Mouse (Mus musculus): ENCODE data around the gene Scn2b. TPM values are rescaled to one million over a fixed set of nuclear protein-coding genes. Genes with fewer than 3 reads are reported as not detected.

The Scn2b gene
- under 1 TPM in 2 of 26 experiments, not detected in 24; 0.15 to 0.28 TPM for total RNA-seq (2018; cell fraction: chromatin; rRNA removed)
- under 1 TPM in 15 of 26 experiments, not detected in 11; 0.03 to 0.13 (median 0.05) TPM for total RNA-seq (2018; cell fraction: cytosol; rRNA removed)
- total RNA-seq (2018; cell fraction: nucleus; rRNA removed) = under 1 TPM in 4 of 26 experiments, not detected in 22; 0.14 to 0.24 (median 0.15) TPM
- 0.06 to 0.18 TPM in 2 of 3 replicates, not detected in the other for polyA plus RNA-seq (2018)

DNA sequence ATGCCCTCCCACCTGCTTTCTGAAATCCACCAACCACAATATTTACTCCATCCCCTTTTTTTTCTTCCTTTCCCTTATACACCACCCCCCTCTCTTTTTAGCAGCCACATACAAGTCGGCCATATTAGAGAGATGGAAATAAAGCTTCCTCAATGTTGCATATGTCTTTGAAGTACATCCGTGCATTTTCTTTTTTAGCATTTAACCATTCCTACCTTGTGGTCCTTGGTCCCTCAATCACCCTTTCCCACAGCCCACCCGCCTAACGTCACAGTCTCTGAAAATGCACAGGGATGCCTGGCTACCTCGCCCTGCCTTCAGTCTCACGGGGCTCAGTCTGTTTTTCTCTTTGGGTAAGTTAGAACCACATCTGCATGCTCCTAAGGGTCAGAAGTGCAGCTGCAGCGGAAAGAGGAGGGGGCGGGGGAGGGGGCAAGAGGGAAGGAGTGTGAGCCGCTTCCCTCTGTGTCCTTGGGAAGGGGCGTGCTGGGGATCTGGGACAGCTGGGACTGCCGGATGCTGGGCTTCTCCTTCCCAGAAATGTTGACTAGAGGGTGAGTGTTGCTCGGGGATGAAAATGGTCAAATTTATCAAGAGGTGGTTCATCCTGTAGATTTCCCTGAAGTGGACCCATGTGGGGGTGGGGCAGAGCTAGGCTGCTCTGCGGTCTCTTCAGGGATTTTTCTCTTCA, at the start of gene Scn2b:
Scn2b (plus strand) TSS at position 42 of the 691 bp plus-strand sequence.
- H3K4me3 ChIP-seq (ENCODE audit: inconsistent target) = no peak within 1 kb of the TSS
- 26% methylated on average over 13 of the region's 13 CpGs for WGBS (ENCODE audit: missing documents)
- no peaks in the 10 kb centered on the region for H3K36me3 ChIP-seq (ENCODE audit: inconsistent target)
- H3K79me2 ChIP-seq (ENCODE audit: inconsistent target) = no peaks in the 10 kb centered on the region
- H3K27ac ChIP-seq = no peak within 1 kb of the TSS

DNA sequence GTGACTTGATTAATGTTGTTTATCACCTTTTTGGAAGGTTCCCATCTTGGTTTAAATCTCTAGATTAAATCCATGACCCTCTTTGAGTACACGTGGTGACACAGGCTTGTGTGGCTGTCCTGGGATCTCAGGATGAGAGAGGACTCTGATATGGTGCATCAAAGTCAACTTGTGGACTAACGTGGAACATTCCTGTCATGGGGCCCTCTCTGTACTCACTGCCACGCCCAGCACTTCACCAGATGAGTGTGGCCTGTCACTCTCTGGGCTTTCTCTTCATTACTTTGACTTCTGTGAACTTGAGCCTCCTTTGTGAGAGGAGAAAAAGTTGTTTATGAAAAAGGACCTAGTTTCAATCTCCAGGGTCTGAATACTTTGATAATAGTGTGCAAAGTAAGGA, 45.8 kb upstream of the Scn2b start:
- Histone ChIP-seq H3K4me3 (ENCODE audit: inconsistent target) (no peak overlapping the region), H3K36me3 (ENCODE audit: inconsistent target) (no peaks in the 10 kb centered on the region), H3K27ac (no peak overlapping the region), H3K79me2 (ENCODE audit: inconsistent target) (no peaks in the 10 kb centered on the region)
- WGBS (ENCODE audit: missing documents) = 86% methylated on average over 3 of the region's 3 CpGs

- no peaks in the 10 kb centered on the region for H3K79me2 ChIP-seq (ENCODE audit: inconsistent target)
- H3K4me3 ChIP-seq (ENCODE audit: inconsistent target) = no peak overlapping the region
- H3K36me3 ChIP-seq (ENCODE audit: inconsistent target) = no peaks in the 10 kb centered on the region
- H3K27ac ChIP-seq = no peak overlapping the region
- WGBS (ENCODE audit: missing documents) = 34% methylated on average over 3 of the region's 3 CpGs
Measured at GRCm38 (mm10) chr9:45077859-45078258, 39.7 kb upstream of the Scn2b start.

GRCm38 (mm10) chr9:45079011-45079410, 38.6 kb upstream of the Scn2b start, which contains the start of gene Jaml:
Gene Jaml (plus strand): TSS chr9:45079183.
- H3K79me2 ChIP-seq (ENCODE audit: inconsistent target) = no peaks in the 10 kb centered on the region
- H3K27ac ChIP-seq = no peak within 1 kb of the TSS
- H3K4me3 ChIP-seq (ENCODE audit: inconsistent target) = no peak within 1 kb of the TSS
- no peaks in the 10 kb centered on the region for H3K36me3 ChIP-seq (ENCODE audit: inconsistent target)
- WGBS (ENCODE audit: missing documents) = 11% methylated on average over 5 of the region's 5 CpGs

DNA sequence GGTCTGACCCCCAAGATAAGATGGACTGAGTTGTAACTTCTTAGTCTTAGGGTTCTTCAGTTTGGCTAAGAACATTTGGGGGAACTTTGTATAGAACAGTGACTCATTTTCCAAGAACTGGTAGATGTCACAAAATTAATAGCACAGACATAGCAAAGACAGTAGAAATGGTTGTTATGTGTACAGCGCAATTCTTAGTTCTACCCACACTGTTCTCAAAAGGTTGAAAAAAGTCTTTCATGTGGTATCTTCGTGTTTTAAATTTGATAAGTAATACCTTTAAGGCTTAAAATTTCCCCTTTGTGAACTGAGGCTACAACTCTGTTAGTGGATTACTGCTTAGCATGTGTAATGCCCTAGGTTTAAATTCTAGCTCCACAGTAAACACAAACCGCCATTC, 34.5 kb upstream of the Scn2b start:
- no peaks in the 10 kb centered on the region for H3K79me2 ChIP-seq (ENCODE audit: inconsistent target)
- no peaks in the 10 kb centered on the region for H3K36me3 ChIP-seq (ENCODE audit: inconsistent target)
- 94% methylated on average over 3 of the region's 3 CpGs for WGBS (ENCODE audit: missing documents)
- no peak overlapping the region for H3K27ac ChIP-seq
- no peak overlapping the region for H3K4me3 ChIP-seq (ENCODE audit: inconsistent target)

- H3K4me3 ChIP-seq (ENCODE audit: inconsistent target) = no peak overlapping the region
- no peaks in the 10 kb centered on the region for H3K79me2 ChIP-seq (ENCODE audit: inconsistent target)
- 9% methylated on average over 5 of the region's 5 CpGs for WGBS (ENCODE audit: missing documents)
- H3K36me3 ChIP-seq (ENCODE audit: inconsistent target) = no peaks in the 10 kb centered on the region
- no peak overlapping the region for H3K27ac ChIP-seq
Measured at GRCm38 (mm10) chr9:45084556-45084955, 33.0 kb upstream of the Scn2b start.

GRCm38 (mm10) chr9:45085741-45086690, 31.6 kb upstream of the Scn2b start:
- Histone ChIP-seq H3K36me3 (ENCODE audit: inconsistent target) (no peaks in the 10 kb centered on the region), H3K27ac (no peak overlapping the region), H3K79me2 (ENCODE audit: inconsistent target) (no peaks in the 10 kb centered on the region), H3K4me3 (ENCODE audit: inconsistent target) (no peak overlapping the region)
- WGBS (ENCODE audit: missing documents) = 57% methylated on average over 12 of the region's 12 CpGs

DNA sequence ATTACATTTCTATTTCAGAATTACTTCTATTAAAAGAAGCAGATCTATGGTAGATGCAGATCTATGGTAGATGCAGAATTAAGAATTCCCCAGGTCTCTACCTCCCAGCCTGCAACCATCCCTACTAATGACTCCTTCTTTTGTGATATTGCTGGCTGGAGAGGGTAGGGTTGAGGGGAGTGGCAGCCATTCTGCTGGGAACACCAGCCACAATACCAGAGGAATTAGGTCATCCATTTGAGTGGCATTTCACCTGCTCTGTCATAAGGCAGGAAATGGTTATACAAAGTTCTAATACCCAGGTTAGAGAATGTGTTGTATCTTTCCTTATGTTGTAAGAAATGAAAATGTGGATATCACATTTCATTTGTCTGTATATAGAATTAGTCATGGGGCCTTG, 29.5 kb upstream of the Scn2b start:
- Histone ChIP-seq H3K36me3 (ENCODE audit: inconsistent target) (no peaks in the 10 kb centered on the region), H3K27ac (no peak overlapping the region), H3K4me3 (ENCODE audit: inconsistent target) (no peak overlapping the region), H3K79me2 (ENCODE audit: inconsistent target) (no peaks in the 10 kb centered on the region)

GRCm38 (mm10) chr9:45090811-45091210, 26.8 kb upstream of the Scn2b start:
- 86% methylated on average over 3 of the region's 3 CpGs for WGBS (ENCODE audit: missing documents)
- Histone ChIP-seq H3K79me2 (ENCODE audit: inconsistent target) (no peaks in the 10 kb centered on the region), H3K36me3 (ENCODE audit: inconsistent target) (no peaks in the 10 kb centered on the region), H3K27ac (no peak overlapping the region), H3K4me3 (ENCODE audit: inconsistent target) (no peak overlapping the region)

- H3K4me3 ChIP-seq (ENCODE audit: inconsistent target) = no peak overlapping the region
- H3K27ac ChIP-seq = no peak overlapping the region
- H3K79me2 ChIP-seq (ENCODE audit: inconsistent target) = no peaks in the 10 kb centered on the region
- H3K36me3 ChIP-seq (ENCODE audit: inconsistent target) = no peaks in the 10 kb centered on the region
- 33% methylated on average over 4 of the region's 4 CpGs for WGBS (ENCODE audit: missing documents)
Measured at GRCm38 (mm10) chr9:45092641-45093040, 24.9 kb upstream of the Scn2b start.

- Histone ChIP-seq H3K4me3 (ENCODE audit: inconsistent target) (no peak overlapping the region), H3K27ac (peak overlapping the region; percentile 25), H3K36me3 (ENCODE audit: inconsistent target) (no peaks in the 10 kb centered on the region), H3K79me2 (ENCODE audit: inconsistent target) (no peaks in the 10 kb centered on the region)
- WGBS (ENCODE audit: missing documents) = 10% methylated on average over 6 of the region's 6 CpGs
Measured at GRCm38 (mm10) chr9:45095149-45095937, 22.2 kb upstream of the Scn2b start.

DNA sequence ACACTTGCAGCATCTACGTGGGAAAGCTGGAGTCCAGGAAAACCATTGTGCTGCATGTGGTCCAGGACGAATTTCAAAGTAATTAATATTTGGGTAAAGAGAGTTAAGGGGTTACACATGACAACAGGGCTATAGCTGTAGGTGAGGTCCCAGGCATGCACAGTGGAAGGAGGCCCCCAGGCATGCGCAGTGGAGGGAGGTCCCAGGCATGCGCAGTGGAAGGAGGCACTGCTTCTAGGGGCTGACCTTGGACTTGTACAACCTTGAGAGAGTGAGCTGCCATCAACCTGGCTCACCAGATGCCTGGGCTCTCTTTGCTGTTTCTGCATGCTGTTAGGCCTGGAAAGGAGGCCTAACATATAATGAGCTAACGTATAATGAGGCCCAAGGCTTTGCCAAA, 19.7 kb upstream of the Scn2b start:
- Histone ChIP-seq H3K36me3 (ENCODE audit: inconsistent target) (no peaks in the 10 kb centered on the region), H3K27ac (no peak overlapping the region), H3K4me3 (ENCODE audit: inconsistent target) (no peak overlapping the region), H3K79me2 (ENCODE audit: inconsistent target) (no peaks in the 10 kb centered on the region)
- 98% methylated on average over 5 of the region's 5 CpGs for WGBS (ENCODE audit: missing documents)

DNA sequence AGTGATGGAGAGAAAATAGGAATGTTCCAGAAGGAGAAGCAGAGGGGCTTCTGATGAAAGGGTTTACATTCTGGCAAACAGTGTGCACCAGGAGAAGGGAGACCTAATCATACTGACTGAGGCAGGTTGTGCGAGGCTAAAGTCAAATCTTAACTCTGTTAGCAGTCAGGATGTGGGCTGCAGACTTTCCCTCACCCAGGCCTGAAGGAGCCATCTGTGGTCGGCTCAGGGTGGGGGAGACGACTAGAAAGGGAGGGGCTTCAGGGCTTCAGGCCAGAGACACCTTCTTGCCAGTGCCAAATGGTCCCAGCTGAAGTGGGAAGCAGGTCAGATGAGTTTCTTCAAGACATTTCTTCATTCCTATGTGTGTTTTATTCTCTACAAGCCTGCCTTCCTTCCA, 19.2 kb upstream of the Scn2b start:
- no peak overlapping the region for H3K27ac ChIP-seq
- H3K36me3 ChIP-seq (ENCODE audit: inconsistent target) = no peaks in the 10 kb centered on the region
- WGBS (ENCODE audit: missing documents) = 30% methylated on average over 3 of the region's 3 CpGs
- no peak overlapping the region for H3K4me3 ChIP-seq (ENCODE audit: inconsistent target)
- no peaks in the 10 kb centered on the region for H3K79me2 ChIP-seq (ENCODE audit: inconsistent target)

DNA sequence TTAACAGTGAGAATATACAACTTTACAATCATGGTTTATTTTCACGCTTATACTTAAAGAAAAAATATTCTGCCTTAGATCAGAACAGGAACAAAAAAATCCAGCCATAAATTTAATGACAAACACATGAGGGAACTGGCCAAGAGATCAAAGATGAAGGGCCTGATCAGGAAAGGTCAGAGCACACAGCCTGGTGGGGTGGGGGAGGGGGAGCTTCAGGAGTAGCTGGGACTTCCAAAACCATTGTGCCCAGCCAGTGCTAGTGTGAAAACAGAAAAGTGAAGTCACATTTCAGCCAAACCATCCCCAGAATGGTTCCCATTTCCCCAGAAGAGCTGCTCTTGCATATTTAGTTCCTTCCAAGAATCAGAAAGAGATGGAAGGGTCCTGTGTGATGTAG, 15.1 kb upstream of the Scn2b start:
- H3K4me3 ChIP-seq (ENCODE audit: inconsistent target) = no peak overlapping the region
- 100% methylated on average over 1 of the region's 1 CpGs for WGBS (ENCODE audit: missing documents)
- H3K36me3 ChIP-seq (ENCODE audit: inconsistent target) = no peaks in the 10 kb centered on the region

More for the DNA sequence above, 15.1 kb upstream of the Scn2b start:
- no peaks in the 10 kb centered on the region for H3K79me2 ChIP-seq (ENCODE audit: inconsistent target)
- no peak overlapping the region for H3K27ac ChIP-seq
